Mouse (Mus musculus): ENCODE data around the gene Col4a2.

DNA sequence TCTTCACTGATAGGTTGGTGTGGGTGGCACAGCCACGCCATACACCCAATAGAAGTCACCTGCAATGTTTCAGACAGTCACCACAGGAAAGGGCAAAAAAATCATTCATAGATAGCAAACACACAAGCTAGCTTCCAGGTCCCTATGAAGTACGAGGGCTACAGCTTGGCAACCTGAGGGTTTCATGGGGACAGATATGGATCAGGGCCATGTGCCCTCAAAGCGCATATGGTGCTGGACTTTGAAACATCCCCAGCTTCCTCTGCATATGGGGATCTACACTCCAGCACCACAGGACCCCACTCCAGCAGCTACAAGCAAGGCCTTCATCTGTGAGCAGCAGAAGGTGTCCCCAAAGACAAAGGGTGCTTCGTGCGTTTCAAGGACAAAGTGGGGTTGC lies 47.2 kb downstream of the Col4a2 start:
- TF ChIP-seq CTCF (IDR thresholded peaks at IDR 0.05; ENCODE audit: extremely low read depth, insufficient read depth, insufficient read length, insufficient replicate concordance) (no peak), POLR2A (IDR thresholded peaks at IDR 0.05; ENCODE audit: low read depth, low read length) (no peak)
